Mouse (Mus musculus): ENCODE measurements around the gene Zfp704.

- no peak for TF ChIP-seq JUND (IDR thresholded peaks at IDR 0.05; ENCODE audit: low read depth, low read length)
- TF ChIP-seq ZC3H11A (IDR thresholded peaks at IDR 0.05; ENCODE audit: low read depth, low read length) = no peak
- no peak for TF ChIP-seq CTCF (IDR thresholded peaks at IDR 0.05 in 2 of 3, conservative IDR thresholded peaks at IDR 0.05 in 1 of 3; ENCODE audit: control insufficient read depth in 1 of 3, insufficient read depth in 1 of 3, low read depth in 2 of 3, low read length in 3 of 3, poor library complexity in 1 of 3, severe bottlenecking in 1 of 3)
- TF ChIP-seq SMC3 (IDR thresholded peaks at IDR 0.05; ENCODE audit: low read depth, low read length) = no peak
- TF ChIP-seq MXI1 (IDR thresholded peaks at IDR 0.05; ENCODE audit: low read depth, low read length) = no peak
- no peak for TF ChIP-seq E2F4 (IDR thresholded peaks at IDR 0.05; ENCODE audit: borderline replicate concordance, low read depth, low read length)
- no peak for TF ChIP-seq NRF1 (IDR thresholded peaks at IDR 0.05; ENCODE audit: insufficient read depth, low read depth, low read length, poor library complexity, severe bottlenecking)
- no peak for TF ChIP-seq TBP (IDR thresholded peaks at IDR 0.05; ENCODE audit: low read depth, low read length)
- no peak for TF ChIP-seq NELFE (IDR thresholded peaks at IDR 0.05; ENCODE audit: low read depth, low read length)
- TF ChIP-seq ZMIZ1 (IDR thresholded peaks at IDR 0.05; ENCODE audit: low read depth, low read length) = no peak
- no peak for TF ChIP-seq MAX (IDR thresholded peaks at IDR 0.05; ENCODE audit: low read length)
- TF ChIP-seq ETS1 (IDR thresholded peaks at IDR 0.05; ENCODE audit: low read depth, low read length) = no peak
These were observed 43.1 kb downstream of the Zfp704 start for GRCm38 (mm10) chr3:9566831-9567230.

All from MEL (cell line).